Mouse (Mus musculus): Measurements from ENCODE around the gene Helq.

Gene Helq

DNA sequence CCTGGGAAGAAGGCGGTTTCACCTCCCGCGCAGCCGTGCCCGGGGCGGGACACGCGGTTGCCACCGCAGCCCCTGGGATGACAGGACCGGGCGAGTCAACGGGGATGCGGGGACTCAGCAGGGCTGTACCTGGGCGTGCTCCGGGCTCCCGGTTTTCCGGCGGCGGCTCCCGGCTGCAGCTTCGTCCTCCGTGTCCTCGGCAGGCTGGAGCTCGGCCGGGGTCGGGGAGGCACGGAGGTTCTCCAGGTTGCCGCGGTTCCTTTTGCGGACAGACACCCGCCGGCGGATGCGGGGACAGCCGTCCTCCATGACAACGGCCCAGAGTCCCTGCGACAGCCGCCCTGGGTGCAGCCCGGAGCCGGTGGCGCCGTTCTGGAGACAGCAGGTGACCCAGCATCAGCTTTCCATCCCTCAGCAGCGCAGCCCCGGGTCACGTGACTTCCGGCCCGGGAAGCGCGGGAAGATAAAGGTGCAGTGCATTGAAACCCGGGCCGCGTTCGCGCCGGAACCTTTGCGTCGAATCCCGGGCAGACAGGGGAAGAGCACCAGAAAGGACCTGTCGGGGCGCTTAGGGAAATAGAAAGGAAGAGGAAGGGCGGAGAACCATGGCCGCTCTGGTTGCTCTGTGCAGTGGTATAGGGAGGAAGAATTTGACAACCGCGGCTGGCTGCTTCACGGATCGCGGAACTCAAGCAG is at the start of gene Helq, which contains the start of gene Mrps18c:
Gene Helq, minus strand, starts transcription at position 434 of the 696 bp plus-strand sequence.
Gene Mrps18c, plus strand, starts transcription at position 463 of the 696 bp plus-strand sequence.
- DNase-seq (ENCODE audit: low read depth, low spot score): peak; percentile 98

DNA sequence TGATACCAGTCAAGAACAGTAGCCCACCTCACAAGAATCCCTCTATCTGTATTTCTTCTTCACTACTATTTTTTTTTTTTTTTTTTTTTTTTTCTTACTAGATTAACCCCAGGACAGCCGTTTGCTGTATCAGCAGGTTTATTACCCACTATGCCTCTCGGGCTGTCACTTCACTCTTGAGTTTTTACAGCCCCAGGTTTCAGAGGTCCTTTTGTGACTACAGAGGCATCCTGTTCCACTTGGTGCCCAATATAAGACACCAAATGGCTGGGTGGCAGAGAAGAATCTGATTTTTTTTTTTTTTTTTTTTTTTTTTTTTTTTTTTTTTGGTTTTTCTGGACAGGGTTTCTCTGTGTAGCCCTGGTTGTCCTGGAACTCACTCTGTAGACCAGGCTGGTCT is 48.7 kb upstream of the Helq start:
- no peak for DNase-seq (ENCODE audit: low read depth, low spot score)

- no peak for DNase-seq (ENCODE audit: low read depth, low spot score)
These were observed 48.2 kb upstream of the Helq start for GRCm38 (mm10) chr5:100846599-100846920.

- peak; percentile 74 for DNase-seq (ENCODE audit: low read depth, low spot score)
These were observed 47.6 kb upstream of the Helq start for GRCm38 (mm10) chr5:100845848-100846598.

DNA sequence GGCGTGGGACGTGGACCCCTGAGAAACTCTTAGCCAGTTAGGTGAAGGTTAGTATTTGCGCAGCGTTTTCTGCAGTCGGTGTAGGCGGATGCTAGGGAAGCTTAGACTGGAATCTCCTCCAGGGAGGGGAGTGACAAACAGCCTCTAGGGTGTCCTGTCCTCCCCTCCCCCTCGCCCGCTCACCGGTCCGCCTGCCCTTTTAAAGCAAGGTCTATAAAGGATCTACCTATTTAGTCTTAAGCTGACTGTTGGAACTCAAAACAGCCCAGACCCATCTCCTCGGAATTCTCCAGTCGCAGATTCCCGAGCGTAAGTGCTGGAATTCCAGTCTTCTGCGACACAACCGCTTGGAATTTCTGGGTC is 47.1 kb upstream of the Helq start, which contains the start of gene Gpat3:
Gene Gpat3, plus strand, starts transcription at position 229 of the 363 bp plus-strand sequence.
- DNase-seq (ENCODE audit: low read depth, low spot score): peak; percentile 70

GRCm38 (mm10) chr5:100844485-100844884 is 46.1 kb upstream of the Helq start:
- DNase-seq (ENCODE audit: low read depth, low spot score): no peak

DNA sequence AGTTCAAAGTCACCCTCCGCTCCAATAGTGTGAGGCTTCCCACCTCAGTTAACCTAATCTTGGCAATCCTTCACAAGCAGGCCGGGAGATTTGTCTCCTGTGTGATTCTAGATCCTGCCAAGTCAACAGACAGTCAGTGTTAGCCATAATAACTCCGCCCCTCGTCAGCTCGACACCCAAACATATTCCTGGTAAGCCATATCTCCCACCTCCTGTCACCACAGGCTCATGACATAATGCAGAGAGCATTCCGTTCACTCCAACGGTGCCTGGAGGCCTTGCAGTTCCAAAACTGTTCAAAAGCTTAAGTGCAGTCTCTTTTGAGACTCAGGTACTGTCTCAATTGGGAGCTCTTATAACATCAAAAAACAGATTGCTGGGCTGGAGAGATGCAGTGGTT is 39.5 kb upstream of the Helq start:
- DNase-seq (ENCODE audit: low read depth, low spot score): no peak

DNA sequence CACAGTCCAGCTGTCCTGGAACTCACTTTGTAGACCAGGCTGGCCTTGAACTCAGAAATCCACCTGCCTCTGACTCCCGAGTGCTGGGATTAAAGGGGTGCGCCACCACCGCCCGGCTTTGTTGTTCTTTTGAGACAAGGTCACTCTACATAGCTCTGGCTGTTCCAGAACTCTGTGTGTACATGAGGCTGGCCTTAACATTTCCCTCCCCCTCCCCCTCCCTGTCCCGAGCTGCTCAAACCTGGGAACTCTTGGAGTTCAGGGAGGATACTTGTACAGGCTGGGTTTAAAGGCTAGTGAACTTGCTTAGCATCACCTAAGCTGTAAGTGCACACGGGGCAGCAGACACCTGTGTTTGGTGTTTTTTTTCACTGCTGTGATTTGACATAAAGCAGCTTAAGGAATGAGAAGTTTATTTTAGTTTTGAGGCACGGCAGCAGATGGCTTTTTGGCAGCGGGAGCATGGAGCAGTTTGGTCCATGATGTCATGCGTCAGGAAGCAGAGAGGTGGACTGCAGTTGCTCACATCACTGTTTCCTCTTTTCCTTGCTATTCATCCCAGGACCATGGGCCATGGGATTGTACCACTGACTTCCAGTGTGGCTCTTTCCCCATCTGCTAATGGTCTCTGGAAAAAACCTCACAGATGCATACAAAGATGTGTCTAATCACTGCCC is 37.6 kb upstream of the Helq start:
- DNase-seq (ENCODE audit: low read depth, low spot score): peak; percentile 25

GRCm38 (mm10) chr5:100833841-100834240 is 35.4 kb upstream of the Helq start:
- no peak for DNase-seq (ENCODE audit: low read depth, low spot score)

- no peak for DNase-seq (ENCODE audit: low read depth, low spot score)
These were observed 34.3 kb upstream of the Helq start for GRCm38 (mm10) chr5:100832680-100833079.

DNA sequence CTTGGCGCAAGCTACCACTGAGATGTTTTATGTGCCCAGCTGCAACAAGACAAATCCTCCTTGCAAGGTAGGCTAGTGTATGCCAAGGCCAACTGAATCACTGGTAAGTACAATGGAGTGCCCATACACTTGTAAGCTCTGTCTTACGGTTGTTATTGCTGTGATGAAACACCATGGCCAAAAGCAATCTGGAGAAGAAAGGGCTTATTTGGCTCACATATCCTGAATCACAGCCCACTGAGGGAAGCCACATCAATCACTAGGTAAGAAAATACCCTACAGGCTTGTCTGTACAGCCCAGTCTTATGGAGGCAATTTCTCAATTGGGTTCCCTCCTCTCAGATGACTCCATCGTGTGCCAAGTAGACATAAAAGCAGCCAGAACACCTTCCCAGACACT is 30.3 kb upstream of the Helq start:
- no peak for DNase-seq (ENCODE audit: low read depth, low spot score)

GRCm38 (mm10) chr5:100826531-100826930 is 28.1 kb upstream of the Helq start:
- peak; percentile 62 for DNase-seq (ENCODE audit: low read depth, low spot score)

DNA sequence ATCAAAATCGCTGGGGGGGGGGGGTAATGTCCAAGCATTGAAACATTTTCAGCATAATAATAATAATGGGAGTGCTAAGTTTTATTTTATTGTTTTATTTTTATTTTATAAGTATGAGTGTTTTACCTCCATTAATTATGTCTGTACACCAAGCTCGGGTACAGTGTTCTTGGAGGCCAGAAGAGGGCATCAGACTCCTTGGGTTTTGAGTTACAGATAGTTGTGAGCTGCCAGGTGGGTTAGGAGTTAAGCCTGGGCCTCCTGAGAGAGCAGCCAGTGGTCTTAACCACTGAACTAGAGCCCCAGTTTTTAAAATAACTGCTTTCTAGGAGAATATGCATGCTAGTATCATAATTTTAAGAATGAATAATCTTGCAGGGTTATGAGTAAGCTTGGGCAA is 27.6 kb upstream of the Helq start:
- peak; percentile 48 for DNase-seq (ENCODE audit: low read depth, low spot score)

- no peak for DNase-seq (ENCODE audit: low read depth, low spot score)
These were observed 24.4 kb upstream of the Helq start for GRCm38 (mm10) chr5:100822826-100823225.

- DNase-seq (ENCODE audit: low read depth, low spot score): no peak
These were observed 23.0 kb upstream of the Helq start for GRCm38 (mm10) chr5:100821375-100821774.

DNA sequence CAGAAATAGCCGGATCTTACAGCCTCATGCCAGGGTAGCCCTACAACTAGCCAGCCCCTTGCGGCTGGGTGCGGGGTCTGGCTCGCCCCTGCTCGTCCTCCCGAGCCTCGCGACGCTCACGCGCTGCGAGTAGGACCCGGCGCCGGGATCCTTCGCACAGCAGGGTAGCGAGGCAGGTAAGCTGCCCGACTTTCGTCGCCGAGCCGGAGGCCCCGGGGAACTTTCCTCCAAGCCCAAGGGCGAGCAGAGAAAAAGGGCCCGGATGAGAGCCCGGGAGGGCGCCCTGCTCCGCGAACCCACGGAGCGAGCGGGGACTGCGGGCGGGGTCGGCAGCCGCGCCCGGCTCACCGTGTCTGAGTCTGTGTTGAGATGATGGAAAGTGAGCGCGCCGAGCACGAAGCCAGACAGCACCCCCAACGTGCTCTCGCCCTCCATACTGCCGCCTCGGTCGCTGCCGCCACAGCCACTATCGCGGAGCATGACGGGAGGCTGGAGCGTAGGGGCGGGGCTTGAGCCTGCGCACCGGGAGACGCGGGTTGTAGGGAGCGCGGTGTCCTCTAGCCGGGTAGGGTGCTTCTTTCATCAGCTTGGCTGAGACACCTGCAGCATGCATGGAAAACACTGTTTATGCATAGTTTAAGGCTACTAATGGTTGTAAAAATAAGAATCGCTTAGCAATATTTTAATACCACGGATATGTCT is 22.2 kb upstream of the Helq start, which contains the start of gene Abraxas1:
Gene Abraxas1, minus strand, starts transcription at position 483 of the 702 bp plus-strand sequence.
- peak; percentile 94 for DNase-seq (ENCODE audit: low read depth, low spot score)

DNA sequence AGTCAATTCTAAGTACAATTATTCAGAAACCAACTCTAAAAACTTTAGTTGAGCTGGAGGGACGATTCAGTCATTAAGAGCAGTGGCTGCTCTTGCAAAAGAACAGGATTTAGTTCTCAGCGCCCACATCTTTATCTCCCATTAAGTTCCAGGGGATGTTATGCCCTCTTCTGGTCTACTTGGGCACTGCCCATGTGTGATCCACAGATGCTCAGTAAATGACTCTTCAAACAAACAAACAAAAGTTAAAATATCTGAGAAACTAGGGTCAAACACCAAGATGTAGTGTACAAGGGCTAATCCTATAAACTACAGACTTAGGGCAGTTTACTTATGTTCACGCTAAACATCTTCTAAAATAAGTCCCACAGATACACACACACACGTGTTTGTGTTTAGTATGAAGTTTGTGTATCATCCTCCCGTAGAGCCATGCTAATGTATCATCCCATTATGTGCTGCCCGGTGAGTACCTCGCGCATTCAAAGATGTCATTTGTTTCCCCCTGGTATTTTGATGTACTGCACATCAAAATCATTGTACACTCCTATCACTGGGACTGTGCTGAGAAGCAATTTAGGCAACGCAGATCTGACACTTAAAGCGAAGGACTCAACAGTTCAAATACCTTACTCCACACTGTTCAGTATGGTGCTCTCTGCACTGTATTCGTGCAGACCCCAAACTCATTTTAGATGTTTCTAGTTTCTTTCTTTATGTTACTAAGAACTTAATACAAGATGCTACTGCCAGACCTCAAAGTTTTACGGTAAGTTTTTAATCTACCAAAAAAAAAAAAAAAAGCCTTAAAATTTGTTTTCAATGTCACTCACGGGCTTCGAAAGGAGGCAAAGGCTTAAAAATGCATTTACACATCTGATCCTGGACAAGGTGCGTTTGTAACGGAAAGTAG is 21.4 kb upstream of the Helq start:
- peak; percentile 49 for DNase-seq (ENCODE audit: low read depth, low spot score)

- no peak for DNase-seq (ENCODE audit: low read depth, low spot score)
These were observed 19.9 kb upstream of the Helq start for GRCm38 (mm10) chr5:100818341-100818740.

- DNase-seq (ENCODE audit: low read depth, low spot score): no peak
These were observed 4.3 kb downstream of the Helq start for GRCm38 (mm10) chr5:100794084-100794483.

GRCm38 (mm10) chr5:100792261-100792660 is 6.1 kb downstream of the Helq start:
- DNase-seq (ENCODE audit: low read depth, low spot score): no peak

DNA sequence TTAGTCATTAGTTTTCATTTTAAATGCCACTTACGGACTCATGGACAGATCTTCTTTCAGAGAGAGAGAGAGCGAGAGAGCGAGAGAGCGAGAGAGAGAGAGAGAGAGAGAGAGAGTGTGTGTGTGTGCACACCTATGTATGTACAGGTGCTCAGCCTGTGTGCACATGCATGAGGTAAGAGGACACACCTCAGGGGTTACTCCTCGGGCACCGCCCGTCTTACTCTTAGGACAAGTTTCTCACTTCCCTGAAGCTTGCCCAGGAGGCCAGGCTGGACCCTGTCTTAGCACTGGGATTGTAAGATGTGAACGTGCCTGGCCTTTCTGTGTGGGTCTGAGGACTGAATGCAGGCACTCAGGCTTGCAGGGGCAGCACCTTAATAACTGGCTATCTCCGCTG is 10.9 kb downstream of the Helq start:
- DNase-seq (ENCODE audit: low read depth, low spot score): no peak

Data from brain, adult 2 months (tissue).